In genomic region chr7:3220081-3220938, GRCm38 (mm10) we compare ENCODE assay signal across 35 mouse cellular contexts. TPM values are rescaled to one million over a fixed set of nuclear protein-coding genes. Genes with fewer than 3 reads are reported as not detected.
A peak's percentile ranks its signal among the peaks of the same experiment; 100 is the strongest.
DNase-seq lines count a peak whose midpoint lies in the region; ATAC-seq and TF ChIP-seq lines count a peak whose summit lies in the region.
"Had no signal": no experiment of that assay in that cellular context is flagged by ENCODE, and none has a peak within 500 bp of the region (broad histone marks: within the 10 kb centered on the region; RNA-seq: fewer than 3 reads in every experiment).

No protein-coding gene starts in this region.

- no peak overlapping the region for H3K4me2 ChIP-seq in liver, postnatal 0 days (ENCODE audit: low read depth, low read length)
- no peak overlapping the region for H3K4me2 ChIP-seq in liver, embryonic 11.5 days
- no peak overlapping the region for H3K4me2 ChIP-seq in forebrain, embryonic 12.5 days
- H3K4me2 ChIP-seq: embryonic facial prominence, embryonic 13.5 days; forebrain, embryonic 13.5 days; hindbrain, embryonic 12.5 days; liver, embryonic 15.5 days; lung, embryonic 15.5 days; midbrain, embryonic 11.5 days had no signal

- WGBS in liver, postnatal 0 days (ENCODE audit: insufficient replicate concordance): 66% methylated on average over 8 of the region's 8 CpGs
- 80% methylated on average over 8 of the region's 8 CpGs for WGBS in liver, embryonic 11.5 days
- WGBS in forebrain, embryonic 12.5 days: 91% methylated on average over 8 of the region's 8 CpGs

- no peak overlapping the region for H3K9ac ChIP-seq in liver, postnatal 0 days (replicated peaks)
- H3K9ac ChIP-seq in liver, embryonic 11.5 days (ENCODE audit: low read depth, low read length): no peak overlapping the region
- no peak overlapping the region for H3K9ac ChIP-seq in forebrain, embryonic 12.5 days
- H3K9ac ChIP-seq: embryonic facial prominence, embryonic 13.5 days; forebrain, embryonic 13.5 days; hindbrain, embryonic 12.5 days; liver, embryonic 15.5 days; lung, embryonic 15.5 days had no signal

- no peaks in the 10 kb centered on the region for H3K9me3 ChIP-seq in liver, postnatal 0 days (ENCODE audit: low read length)
- H3K9me3 ChIP-seq in liver, embryonic 11.5 days (ENCODE audit: control insufficient read depth, low read length): no peaks in the 10 kb centered on the region
- H3K9me3 ChIP-seq in forebrain, embryonic 12.5 days: no peaks in the 10 kb centered on the region
- H3K9me3 ChIP-seq: embryonic facial prominence, embryonic 13.5 days; forebrain, embryonic 13.5 days; G1E; hindbrain, embryonic 12.5 days; liver, embryonic 15.5 days; lung, embryonic 15.5 days had no signal

- no peaks in the 10 kb centered on the region for H3K4me1 ChIP-seq in liver, postnatal 0 days (ENCODE audit: insufficient read depth)
- no peaks in the 10 kb centered on the region for H3K4me1 ChIP-seq in liver, embryonic 11.5 days (replicated peaks; ENCODE audit: control insufficient read depth, insufficient read depth, low read length)
- no peaks in the 10 kb centered on the region for H3K4me1 ChIP-seq in forebrain, embryonic 12.5 days
- H3K4me1 ChIP-seq: embryonic facial prominence, embryonic 13.5 days; forebrain, embryonic 13.5 days; hindbrain, embryonic 12.5 days; liver, embryonic 15.5 days; lung, embryonic 15.5 days had no signal

- no peak for TF ChIP-seq CTCF in liver, postnatal 0 days (IDR thresholded peaks at IDR 0.05; ENCODE audit: low read depth)

- no peaks in the 10 kb centered on the region; the same call in 1 of the 2 replicates for H3K36me3 ChIP-seq in liver, postnatal 0 days (replicated peaks; ENCODE audit: insufficient read depth, low read length)
- no peaks in the 10 kb centered on the region for H3K36me3 ChIP-seq in liver, embryonic 11.5 days (ENCODE audit: control insufficient read depth, insufficient read depth, low read length)
- no peaks in the 10 kb centered on the region for H3K36me3 ChIP-seq in forebrain, embryonic 12.5 days (replicated peaks)
- H3K36me3 ChIP-seq: embryonic facial prominence, embryonic 13.5 days; G1E; hindbrain, embryonic 12.5 days; liver, embryonic 15.5 days; lung, embryonic 15.5 days had no signal

- TF ChIP-seq EP300 in liver, postnatal 0 days (IDR thresholded peaks at IDR 0.05; ENCODE audit: low read depth): peak; percentile 77

- H3K4me3 ChIP-seq in liver, postnatal 0 days (ENCODE audit: low read depth, low read length): no peak overlapping the region
- no peak overlapping the region for H3K4me3 ChIP-seq in liver, embryonic 11.5 days (ENCODE audit: low read depth, low read length)
- no peak overlapping the region for H3K4me3 ChIP-seq in forebrain, embryonic 12.5 days (replicated peaks)
- H3K4me3 ChIP-seq: embryonic facial prominence, embryonic 13.5 days; forebrain, embryonic 13.5 days; hindbrain, embryonic 12.5 days; liver, embryonic 15.5 days; lung, embryonic 15.5 days had no signal

- H3K27me3 ChIP-seq in liver, postnatal 0 days (ENCODE audit: insufficient read depth, low read length): 0 out of 2 replicates have a peak, but pooled peaks cover 2% of the 10 kb centered on the region
- peaks cover 20% of the 10 kb centered on the region for H3K27me3 ChIP-seq in liver, embryonic 11.5 days (replicated peaks; ENCODE audit: control insufficient read depth, insufficient read depth, low read length)
- H3K27me3 ChIP-seq in forebrain, embryonic 12.5 days: peaks cover 28% of the 10 kb centered on the region

- peak; percentile 33 for DNase-seq in liver, postnatal 0 days
- no peak for DNase-seq in liver, embryonic 11.5 days (ENCODE audit: low spot score)
- DNase-seq in ES-CJ7 (ENCODE audit: low read depth, low spot score): peak; percentile 49
- DNase-seq in thymus, adult 18-20 months: no peak
- no peak for DNase-seq in gastrocnemius, adult 8-10 months (ENCODE audit: low spot score in 2 of 2)
- DNase-seq: adrenal gland, postnatal 36 days; cerebellum, adult 18-20 months; cerebellum, postnatal 10 days; gastrocnemius, postnatal 36 days; heart, postnatal 14 days; kidney, adult 8-10 months; kidney, postnatal 4 days; left cerebral cortex, postnatal 4 days had no signal

- H3K27ac ChIP-seq in liver, postnatal 0 days (ENCODE audit: low read depth): peak overlapping the region; percentile 72
- H3K27ac ChIP-seq in liver, embryonic 11.5 days (ENCODE audit: low read depth, low read length): no peak overlapping the region
- no peak overlapping the region for H3K27ac ChIP-seq in forebrain, embryonic 12.5 days
- H3K27ac ChIP-seq: embryonic facial prominence, embryonic 13.5 days; forebrain, embryonic 13.5 days; hindbrain, embryonic 12.5 days; kidney, postnatal 0 days; liver, embryonic 15.5 days; lung, embryonic 15.5 days had no signal

- peak; percentile 81 for ATAC-seq in liver, postnatal 0 days
- no peak for ATAC-seq in liver, embryonic 11.5 days (replicated peaks; ENCODE audit: low FRiP score)
- 0 out of 2 replicates have a peak, but pooled peaks have one; percentile 30 for ATAC-seq in erythroid progenitor cell, adult 5-6 weeks (replicated peaks; ENCODE audit: low FRiP score, poor library complexity, severe bottlenecking)
- peak; percentile 62 for ATAC-seq in megakaryocyte progenitor cell, adult 5-6 weeks (replicated peaks; ENCODE audit: poor library complexity)
- ATAC-seq in forebrain, embryonic 12.5 days (ENCODE audit: low FRiP score): no peak
- ATAC-seq: forebrain, embryonic 13.5 days; intestine, embryonic 16.5 days had no signal

RNA-seq across cellular contexts. Expression of gene Nlrp12, which starts 29.2 kb away (rescaled TPM):
- polyA plus RNA-seq in liver, postnatal 0 days (2015; fragmentation: Nextera tagmentation; extraction: Ambion mirVana): 4.2 and 5.1 TPM in 2 replicates
- polyA plus RNA-seq in liver, embryonic 11.5 days (2014; fragmentation: Nextera tagmentation; extraction: Ambion mirVana): 0.06 and 0.07 TPM in 2 replicates
- total RNA-seq in erythroid progenitor cell, adult 5-6 weeks (2015; ENCODE audit: low replicate concordance): 0.72 TPM in 1 of 2 replicates, not detected in the other
- 1.0 TPM in 1 of 2 replicates, not detected in the other for total RNA-seq in erythroid progenitor cell, adult 5-6 weeks (2017; ENCODE audit: low replicate concordance)
- 0.83 and 1.4 TPM in 2 replicates for total RNA-seq in megakaryocyte progenitor cell, adult 5-6 weeks (2015)
- total RNA-seq in megakaryocyte progenitor cell, adult 5-6 weeks (2017): 2.3 and 2.7 TPM in 2 replicates
- polyA plus RNA-seq in forebrain, embryonic 12.5 days (2016; fragmentation: Nextera tagmentation; extraction: Ambion mirVana): not detected in 2 replicates
- total RNA-seq in gastrocnemius, adult 8-10 months (2022): not detected
- total RNA-seq: gastrocnemius, postnatal 36 days; heart, postnatal 14 days had no signal
- polyA plus RNA-seq: brain, embryonic 14.5 days; embryonic facial prominence, embryonic 13.5 days; forebrain, embryonic 13.5 days; G1E; heart, embryonic 14.5 days; hindbrain, embryonic 12.5 days; intestine, embryonic 16.5 days; kidney, postnatal 0 days; limb, embryonic 14.5 days; midbrain, embryonic 11.5 days; midbrain, embryonic 16.5 days; neural tube, embryonic 11.5 days; thymus, postnatal 0 days had no signal

RNA-seq across cellular contexts. Expression of gene AU018091, which starts 51.3 kb away (rescaled TPM):
- polyA plus RNA-seq in liver, postnatal 0 days (2015; fragmentation: Nextera tagmentation; extraction: Ambion mirVana): not detected in 2 replicates
- 0.13 TPM in 1 of 2 replicates, not detected in the other for polyA plus RNA-seq in liver, embryonic 11.5 days (2014; fragmentation: Nextera tagmentation; extraction: Ambion mirVana)
- not detected in 2 replicates for total RNA-seq in erythroid progenitor cell, adult 5-6 weeks (2015; ENCODE audit: low replicate concordance)
- total RNA-seq in erythroid progenitor cell, adult 5-6 weeks (2017; ENCODE audit: low replicate concordance): not detected in 2 replicates
- not detected in 2 replicates for total RNA-seq in megakaryocyte progenitor cell, adult 5-6 weeks (2015)
- total RNA-seq in megakaryocyte progenitor cell, adult 5-6 weeks (2017): not detected in 2 replicates
- 0.13 and 0.26 TPM in 2 replicates for polyA plus RNA-seq in forebrain, embryonic 12.5 days (2016; fragmentation: Nextera tagmentation; extraction: Ambion mirVana)
- total RNA-seq in gastrocnemius, adult 8-10 months (2022): not detected
- total RNA-seq: adrenal gland, adult 18-20 months; adrenal gland, postnatal 36 days; common myeloid progenitor, adult 5-6 weeks; gastrocnemius, postnatal 36 days; heart, postnatal 14 days; layer of hippocampus, adult 8-10 months; layer of hippocampus, postnatal 25 days; left cerebral cortex, postnatal 4 days had no signal
- polyA plus RNA-seq: forebrain, embryonic 13.5 days; G1E; heart, embryonic 14.5 days; intestine, embryonic 16.5 days; kidney, postnatal 0 days; liver, embryonic 15.5 days; midbrain, embryonic 16.5 days; neural tube, embryonic 11.5 days; thymus, postnatal 0 days had no signal

Comparison
In these comparisons a context has a peak if more than half of its experiments do, and no peak if none do; other contexts are left out.
1. ATAC-seq: peak in liver, postnatal 0 days (single experiment), erythroid progenitor cell, adult 5-6 weeks (single experiment) and megakaryocyte progenitor cell, adult 5-6 weeks (single experiment); none in liver, embryonic 11.5 days (single experiment) and forebrain, embryonic 12.5 days (single experiment).
2. DNase-seq: peak in liver, postnatal 0 days (single experiment) and ES-CJ7 (single experiment); none in liver, embryonic 11.5 days (single experiment), thymus, adult 18-20 months (0 of 2) and gastrocnemius, adult 8-10 months (0 of 2).